Mouse (Mus musculus): ENCODE data around the gene Wscd2. TPM values are rescaled to one million over a fixed set of nuclear protein-coding genes. Genes with fewer than 3 reads are reported as not detected.

Wscd2 gene
- polyA plus RNA-seq, 1 experiment = 13.5 TPM

DNA sequence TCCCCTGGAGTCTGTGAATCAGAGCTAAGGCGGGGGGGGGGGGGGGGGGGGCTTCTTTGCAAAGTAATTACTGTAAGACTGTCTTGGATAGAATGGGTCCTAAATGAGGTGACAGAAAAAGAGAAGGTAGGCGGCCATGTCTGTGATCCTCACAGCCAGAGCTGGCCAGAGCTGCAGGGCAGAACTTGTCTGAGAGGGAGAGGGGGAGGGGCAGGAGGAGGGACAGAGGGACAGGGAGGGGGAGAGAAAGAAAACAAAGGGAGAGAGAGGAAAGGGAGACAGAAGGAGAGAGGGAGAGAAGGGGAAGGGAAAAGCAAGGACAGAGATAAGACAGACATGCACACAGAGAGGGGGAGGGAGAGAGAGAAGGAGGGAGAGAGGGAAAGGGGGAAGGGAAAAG lies 132.9 kb downstream of the Wscd2 start:
- DNase-seq (ENCODE audit: low read depth) = no peak
- TF ChIP-seq POLR2A (IDR thresholded peaks at IDR 0.05; ENCODE audit: borderline replicate concordance, extremely low read depth, insufficient read depth, insufficient read length, poor library complexity, severe bottlenecking) (no peak), CTCF (IDR thresholded peaks at IDR 0.05; ENCODE audit: borderline replicate concordance, extremely low read depth, insufficient read depth, insufficient read length) (no peak)

DNA sequence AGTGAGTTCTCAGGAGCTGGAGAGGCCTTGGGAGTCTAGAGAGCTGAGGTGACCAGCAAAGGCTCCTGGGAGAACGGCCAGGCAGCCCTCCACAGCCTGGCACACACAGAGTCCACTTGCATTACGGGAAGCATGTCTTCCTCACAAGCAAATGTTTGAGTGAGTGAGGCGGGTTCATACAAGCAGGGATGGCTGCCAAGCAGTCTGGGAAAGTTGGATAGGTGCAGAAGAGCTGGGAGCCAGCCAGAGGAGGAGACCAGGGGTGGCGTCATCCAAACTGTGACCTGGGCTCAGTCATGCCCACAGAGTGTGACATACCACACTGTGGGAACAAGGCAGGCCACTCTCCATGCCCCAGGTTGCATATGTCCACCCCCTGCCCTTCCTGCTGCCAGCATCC lies 134.9 kb downstream of the Wscd2 start:
- TF ChIP-seq CTCF (IDR thresholded peaks at IDR 0.05; ENCODE audit: borderline replicate concordance, extremely low read depth, insufficient read depth, insufficient read length) (no peak), POLR2A (IDR thresholded peaks at IDR 0.05; ENCODE audit: borderline replicate concordance, extremely low read depth, insufficient read depth, insufficient read length, poor library complexity, severe bottlenecking) (no peak)
- DNase-seq (ENCODE audit: low read depth) = no peak

- no peak for DNase-seq (ENCODE audit: low read depth)
- TF ChIP-seq CTCF (IDR thresholded peaks at IDR 0.05; ENCODE audit: borderline replicate concordance, extremely low read depth, insufficient read depth, insufficient read length) (no peak), POLR2A (IDR thresholded peaks at IDR 0.05; ENCODE audit: borderline replicate concordance, extremely low read depth, insufficient read depth, insufficient read length, poor library complexity, severe bottlenecking) (no peak)
These were observed 136.2 kb downstream of the Wscd2 start for GRCm38 (mm10) chr5:113626352-113626751.

DNA sequence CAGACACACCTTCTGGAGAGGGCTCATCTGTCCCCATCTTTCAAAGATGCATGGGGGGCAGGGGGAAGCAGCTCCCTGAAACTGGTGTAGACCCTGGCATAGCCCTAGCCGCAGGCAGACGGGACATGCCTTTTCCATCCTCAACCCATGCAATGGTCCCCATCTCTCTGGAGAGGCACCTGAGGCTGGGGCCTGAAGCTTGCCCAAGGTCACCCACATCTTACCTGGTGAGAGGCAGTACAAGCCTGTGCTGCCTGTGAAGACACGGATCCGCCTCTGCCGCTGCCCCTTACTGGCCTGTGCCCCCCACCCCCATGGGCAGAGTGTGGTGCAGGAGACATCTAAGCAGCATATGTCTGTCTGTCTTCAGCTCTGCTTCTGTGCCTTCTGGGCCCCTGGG lies 136.9 kb downstream of the Wscd2 start:
- TF ChIP-seq POLR2A (IDR thresholded peaks at IDR 0.05; ENCODE audit: borderline replicate concordance, extremely low read depth, insufficient read depth, insufficient read length, poor library complexity, severe bottlenecking) = no peak
- TF ChIP-seq CTCF (IDR thresholded peaks at IDR 0.05; ENCODE audit: borderline replicate concordance, extremely low read depth, insufficient read depth, insufficient read length) = no peak
- no peak for DNase-seq (ENCODE audit: low read depth)

DNA sequence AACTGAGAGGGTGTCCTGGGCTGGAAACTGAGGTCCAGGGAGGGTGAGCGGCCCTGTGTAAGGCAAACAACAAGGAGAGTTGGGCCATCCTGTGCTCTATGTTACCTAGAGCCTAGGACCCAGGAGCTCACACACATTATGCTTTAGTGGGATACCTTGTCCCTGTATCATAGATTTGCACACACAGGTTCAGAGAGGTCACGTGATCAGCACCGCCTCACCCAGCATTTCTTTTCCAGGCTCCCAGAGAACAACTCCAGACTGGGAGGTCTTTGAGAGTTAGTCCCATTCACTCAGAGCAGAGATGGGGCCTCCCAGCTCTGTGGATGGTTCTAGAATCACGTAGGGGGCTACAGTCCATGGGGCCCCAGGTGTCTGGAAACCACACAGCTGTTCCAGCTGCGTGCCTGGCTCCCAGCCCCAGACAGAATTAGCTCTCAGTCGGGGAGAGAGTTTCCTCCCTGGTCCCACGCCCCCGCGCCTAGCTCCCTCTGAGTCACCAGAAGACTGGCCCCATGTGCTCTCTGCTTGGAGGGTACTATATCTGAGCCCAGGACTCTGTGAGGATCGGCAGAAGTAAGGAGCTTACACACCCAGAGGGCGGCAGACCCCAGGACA lies 137.8 kb downstream of the Wscd2 start:
- DNase-seq (ENCODE audit: low read depth) = no peak
- TF ChIP-seq POLR2A (IDR thresholded peaks at IDR 0.05; ENCODE audit: borderline replicate concordance, extremely low read depth, insufficient read depth, insufficient read length, poor library complexity, severe bottlenecking) (no peak), CTCF (IDR thresholded peaks at IDR 0.05; ENCODE audit: borderline replicate concordance, extremely low read depth, insufficient read depth, insufficient read length) (no peak)

DNA sequence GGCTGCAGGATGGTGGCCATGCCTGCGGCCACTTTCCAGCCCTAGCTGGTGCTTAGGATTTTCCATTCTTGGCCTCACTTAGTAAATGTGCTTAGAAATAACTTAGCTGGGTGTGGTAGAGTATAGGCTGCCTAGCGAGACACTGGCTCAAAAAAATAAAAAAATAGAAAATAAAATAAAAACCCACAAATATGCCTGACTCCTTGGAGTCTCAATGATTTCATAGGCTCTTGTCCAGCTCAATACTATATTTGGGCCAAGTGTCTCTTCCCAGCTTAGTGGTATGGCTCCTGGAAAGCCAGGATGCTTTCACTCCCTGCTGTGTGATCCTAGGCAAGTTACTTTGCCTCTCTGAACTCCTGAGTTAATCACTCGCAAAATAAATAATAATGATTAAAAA lies 139.1 kb downstream of the Wscd2 start:
- TF ChIP-seq POLR2A (IDR thresholded peaks at IDR 0.05; ENCODE audit: borderline replicate concordance, extremely low read depth, insufficient read depth, insufficient read length, poor library complexity, severe bottlenecking) (no peak), CTCF (IDR thresholded peaks at IDR 0.05; ENCODE audit: borderline replicate concordance, extremely low read depth, insufficient read depth, insufficient read length) (no peak)
- no peak for DNase-seq (ENCODE audit: low read depth)

- no peak for DNase-seq (ENCODE audit: low read depth)
- TF ChIP-seq CTCF (IDR thresholded peaks at IDR 0.05; ENCODE audit: borderline replicate concordance, extremely low read depth, insufficient read depth, insufficient read length) (no peak), POLR2A (IDR thresholded peaks at IDR 0.05; ENCODE audit: borderline replicate concordance, extremely low read depth, insufficient read depth, insufficient read length, poor library complexity, severe bottlenecking) (no peak)
These were observed 140.0 kb downstream of the Wscd2 start for GRCm38 (mm10) chr5:113630116-113630515.

DNA sequence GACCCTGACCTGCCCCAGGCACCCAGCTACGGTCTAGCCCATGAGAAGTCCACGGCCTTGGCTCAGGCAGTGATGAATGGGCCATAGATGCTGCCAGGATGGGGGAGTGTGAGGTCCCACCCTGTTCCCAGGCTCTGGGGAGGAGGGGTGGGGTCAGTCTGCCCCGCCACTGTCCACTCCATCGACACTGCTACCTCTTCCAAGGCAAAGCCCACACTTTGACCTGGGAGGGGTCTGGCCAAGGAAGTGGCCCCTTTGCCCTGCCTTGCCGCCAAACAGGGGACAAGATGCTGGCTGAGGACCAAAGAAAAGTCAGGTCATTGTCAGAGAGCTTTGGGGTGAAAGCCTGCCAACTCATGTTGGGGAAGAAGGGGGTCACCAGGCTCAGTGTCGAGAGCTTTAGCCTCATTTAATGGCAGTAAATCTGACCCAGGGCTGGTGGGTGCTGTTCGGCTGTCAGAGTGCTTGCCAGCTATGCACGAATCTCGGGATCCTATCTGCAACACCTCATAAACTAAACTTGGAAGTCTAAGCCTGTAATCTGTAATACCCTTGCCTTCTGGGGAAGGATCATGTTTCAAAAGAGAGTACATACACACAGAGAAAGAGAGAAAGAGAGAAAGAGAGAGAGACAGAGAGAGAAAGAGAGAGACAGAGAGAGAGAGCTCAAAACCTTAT lies 143.0 kb downstream of the Wscd2 start:
- DNase-seq (ENCODE audit: low read depth) = no peak

GRCm38 (mm10) chr5:113634024-113634651 lies 144.0 kb downstream of the Wscd2 start:
- DNase-seq (ENCODE audit: low read depth) = peak; percentile 39
- TF ChIP-seq POLR2A (IDR thresholded peaks at IDR 0.05; ENCODE audit: borderline replicate concordance, extremely low read depth, insufficient read depth, insufficient read length, poor library complexity, severe bottlenecking) = no peak
- no peak for TF ChIP-seq CTCF (IDR thresholded peaks at IDR 0.05; ENCODE audit: borderline replicate concordance, extremely low read depth, insufficient read depth, insufficient read length)

More for the DNA sequence above, 143.0 kb downstream of the Wscd2 start:
- TF ChIP-seq POLR2A (IDR thresholded peaks at IDR 0.05; ENCODE audit: borderline replicate concordance, extremely low read depth, insufficient read depth, insufficient read length, poor library complexity, severe bottlenecking) (no peak), CTCF (IDR thresholded peaks at IDR 0.05; ENCODE audit: borderline replicate concordance, extremely low read depth, insufficient read depth, insufficient read length) (no peak)

DNA sequence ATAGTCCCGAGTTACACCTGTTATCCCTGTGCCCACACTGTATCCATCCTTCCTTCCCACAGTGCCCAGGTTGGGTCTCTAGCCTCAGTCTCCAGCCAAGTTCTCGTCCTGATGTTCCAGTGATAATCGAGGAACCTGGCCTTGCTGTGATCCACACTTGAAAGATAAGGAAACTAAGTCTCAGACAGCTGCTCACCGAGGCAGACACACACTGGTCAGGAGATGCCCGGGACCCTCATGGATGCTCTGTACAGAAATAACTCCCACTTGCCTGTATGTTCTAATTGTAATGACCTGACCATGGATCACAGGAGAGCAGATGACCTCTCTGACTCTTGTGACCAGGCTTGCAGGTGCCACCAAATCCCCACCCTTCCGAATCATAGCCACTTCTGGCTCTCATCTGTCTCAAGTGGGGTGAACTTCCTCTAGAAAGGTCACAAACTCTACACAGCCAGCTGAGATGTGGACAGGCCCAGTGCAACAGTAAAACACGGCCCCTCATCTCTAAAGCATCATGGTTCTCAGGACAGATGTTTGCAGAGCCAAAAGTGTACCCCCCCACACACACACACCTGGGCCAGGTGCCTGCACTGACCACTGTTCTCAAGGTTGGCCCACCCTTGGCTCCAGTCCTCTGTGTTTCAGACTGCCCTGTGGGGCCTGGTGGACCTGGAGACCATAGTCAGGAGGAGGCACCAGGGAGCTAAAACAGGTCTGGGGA lies 144.9 kb downstream of the Wscd2 start:
- no peak for DNase-seq (ENCODE audit: low read depth)
- TF ChIP-seq POLR2A (IDR thresholded peaks at IDR 0.05; ENCODE audit: borderline replicate concordance, extremely low read depth, insufficient read depth, insufficient read length, poor library complexity, severe bottlenecking) (no peak), CTCF (IDR thresholded peaks at IDR 0.05; ENCODE audit: borderline replicate concordance, extremely low read depth, insufficient read depth, insufficient read length) (no peak)
